Mouse (Mus musculus) left cerebral cortex, adult 8-10 months (tissue): Measurements from ENCODE around the gene Tpp1. TPM values are rescaled to one million over a fixed set of nuclear protein-coding genes. Genes with fewer than 3 reads are reported as not detected.

Experiments
- DNase-seq, 2 experiments: peaks; one replicate each; pipeline ENCODE4 v3.0.0; 2022; ENCODE audit warnings: low spot score in 2 of 2
- total RNA-seq, 4 experiments: library from RNA; stranded (reverse); gene quantifications; 2 replicates each; pipeline ENCODE4 v1.2.4; 2022

Tpp1 gene
- total RNA-seq, 4 experiments from 2014 or later = 62.2 to 81.2 (median 67.1) TPM

GRCm38 (mm10) chr7:105728701-105729428, 23.2 kb downstream of the Tpp1 start:
- no peak for DNase-seq

- DNase-seq = no peak
These were observed 25.1 kb downstream of the Tpp1 start for GRCm38 (mm10) chr7:105726980-105727325.

- peak in 1 of 2 experiments; percentile 46 for DNase-seq
These were observed 25.7 kb downstream of the Tpp1 start for GRCm38 (mm10) chr7:105726144-105726979.

GRCm38 (mm10) chr7:105721916-105722315, 30.1 kb downstream of the Tpp1 start:
- DNase-seq = no peak

GRCm38 (mm10) chr7:105715366-105715765, 36.7 kb downstream of the Tpp1 start:
- no peak for DNase-seq

GRCm38 (mm10) chr7:105708733-105709132, 43.3 kb downstream of the Tpp1 start:
- DNase-seq = no peak

- DNase-seq = no peak
These were observed 48.2 kb downstream of the Tpp1 start for GRCm38 (mm10) chr7:105703816-105704215.

GRCm38 (mm10) chr7:105703184-105703583, 48.9 kb downstream of the Tpp1 start:
- DNase-seq = peak; percentile 20 to 47

Other genes starting within 250 kb of the Tpp1 start
- 100 to 1,000 TPM; 100 to 105 (median 101) TPM for gene Smpd1, start 197.9 kb downstream of the Tpp1 start, total RNA-seq
- gene Apbb1, start 170.6 kb downstream of the Tpp1 start, total RNA-seq = 100 to 1,000 TPM; 437 to 456 (median 444) TPM
- gene Hpx, start 152.1 kb downstream of the Tpp1 start, total RNA-seq = under 1 TPM; 0.33 to 0.63 (median 0.44) TPM
- gene Trim3, start 118.7 kb downstream of the Tpp1 start, total RNA-seq = 100 to 1,000 TPM; 137 to 154 (median 148) TPM
- 10 to 100 TPM; 63.0 to 74.1 (median 68.2) TPM for gene Timm10b, start 112.2 kb downstream of the Tpp1 start, total RNA-seq
- 100 to 1,000 TPM in 1 of 4 experiments, 10 to 100 TPM in 3; 84.6 to 108 (median 91.6) TPM for gene Arfip2, start 111.8 kb downstream of the Tpp1 start, total RNA-seq
- gene Gm45799, start 111.7 kb downstream of the Tpp1 start, total RNA-seq = 10 to 100 TPM in 2 of 4 experiments, 1 to 10 TPM in 2; 9.3 to 13.0 (median 11.2) TPM
- 1 to 10 TPM; 4.8 to 6.3 (median 5.7) TPM for gene Dnhd1, start 101.4 kb downstream of the Tpp1 start, total RNA-seq
- 10 to 100 TPM; 74.3 to 83.2 (median 81.6) TPM for gene Ilk, start 15.6 kb downstream of the Tpp1 start, total RNA-seq
- 10 to 100 TPM; 12.5 to 15.5 (median 13.8) TPM for gene Rrp8, start 14.8 kb downstream of the Tpp1 start, total RNA-seq
- gene Taf10, start 7.9 kb downstream of the Tpp1 start, total RNA-seq = 100 to 1,000 TPM in 3 of 4 experiments, 10 to 100 TPM in 1; 97.4 to 118 (median 113) TPM
- gene Dchs1, start 35.4 kb upstream of the Tpp1 start, total RNA-seq = 10 to 100 TPM in 1 of 4 experiments, 1 to 10 TPM in 3; 9.1 to 10.2 (median 9.5) TPM
- 100 to 1,000 TPM in 3 of 4 experiments, 10 to 100 TPM in 1; 89.9 to 106 (median 102) TPM for gene Mrpl17, start 58.9 kb upstream of the Tpp1 start, total RNA-seq
- gene Gm4070, start 201.7 kb upstream of the Tpp1 start, total RNA-seq = 1 to 10 TPM; 1.6 to 6.9 (median 2.8) TPM